Mouse (Mus musculus) lung, postnatal 0 days (tissue): ENCODE results near the gene Gm21915. TPM values are rescaled to one million over a fixed set of nuclear protein-coding genes. Genes with fewer than 3 reads are reported as not detected.

Experiments used
- ATAC-seq: fragments of 200-750 bp; cut with Nextera tagmentation; 2 replicates; pipeline ENCODE4 v1.8.0; 2017; ENCODE audit warnings: moderate library complexity
- DNase-seq: peaks from one replicate; pipeline ENCODE4 v3.0.0-alpha.2; 2016; ENCODE audit warnings: low spot score
- H3K27ac ChIP-seq: fragments of 300-500 bp; sonication (generic); 2 replicates; pipeline ENCODE4 v1.5.1; 2014; ENCODE audit warnings: antibody characterized with exemption, mild to moderate bottlenecking, low read length, mixed read lengths
- H3K27me3 ChIP-seq: fragments of 300-500 bp; sonication (generic); replicated peaks from 2 replicates; pipeline ENCODE4 v1.6.1; 2014; ENCODE audit warnings: low read length, mixed read lengths; ENCODE audit not compliant: insufficient read depth
- H3K36me3 ChIP-seq: fragments of 300-500 bp; sonication (generic); 2 replicates; pipeline ENCODE4 v1.6.1; 2014; ENCODE audit warnings: low read length, mixed read lengths; ENCODE audit not compliant: insufficient read depth
- H3K4me1 ChIP-seq: fragments of 300-500 bp; sonication (generic); 2 replicates; pipeline ENCODE4 v1.6.1; 2014; ENCODE audit warnings: antibody characterized with exemption, low read depth, low read length, mixed read lengths; ENCODE audit not compliant: insufficient read depth
- H3K4me2 ChIP-seq: fragments of 300-500 bp; sonication (generic); replicated peaks from 2 replicates; pipeline ENCODE4 v1.6.1; 2014; ENCODE audit warnings: low read depth, mild to moderate bottlenecking, low read length, moderate library complexity, mixed read lengths
- H3K4me3 ChIP-seq: fragments of 300-500 bp; sonication (generic); 2 replicates; pipeline ENCODE4 v1.5.1; 2014; ENCODE audit warnings: low read depth, low read length
- H3K9ac ChIP-seq: fragments of 300-500 bp; sonication (generic); replicated peaks from 2 replicates; pipeline ENCODE4 v1.6.1; 2014; ENCODE audit warnings: low read depth, mild to moderate bottlenecking
- H3K9me3 ChIP-seq: fragments of 300-500 bp; sonication (generic); 2 replicates; pipeline ENCODE4 v1.6.1; 2016; ENCODE audit warnings: low read length, mixed read lengths
- CTCF ChIP-seq: IDR thresholded peaks from 2 replicates; pipeline ENCODE4 v1.5.1; 2016; ENCODE audit warnings: antibody characterized with exemption, mild to moderate bottlenecking
- EP300 ChIP-seq: IDR thresholded peaks from 2 replicates; pipeline ENCODE4 v1.6.1; 2016; ENCODE audit warnings: antibody characterized with exemption, mild to moderate bottlenecking, control low read depth
- WGBS: fragments of 180-500 bp; shearing (Covaris S2); extraction: QIAGEN DNeasy Blood & Tissue Kit; methylation state at CpG from one replicate; pipeline ENCODE4 v1.1.7; 2014; 5-methylcytosine and 5-hydroxymethylcytosine counted together
- polyA plus RNA-seq: library from polyadenylated mRNA; unstranded; fragments of >200 nt; fragmentation: Nextera tagmentation; extraction: Ambion mirVana; gene quantifications from 2 replicates; pipeline ENCODE4 v1.2.1, GENCODE M21; 2015

The Gm21915 gene
- polyA plus RNA-seq, 1 experiment from 2014 or later = not detected

GRCm38 (mm10) chr9:40638394-40639049 is 31.9 kb upstream of the Gm21915 start:
- H3K27me3 ChIP-seq = no peaks in the 10 kb centered on the region
- peak; percentile 47 for DNase-seq
- no peaks in the 10 kb centered on the region for H3K36me3 ChIP-seq
- H3K4me2 ChIP-seq = peak overlapping the region; percentile 63
- no peak overlapping the region for H3K27ac ChIP-seq
- peak; percentile 32; the same call in 1 of the 2 replicates for ATAC-seq
- no peaks in the 10 kb centered on the region for H3K4me1 ChIP-seq
- peak overlapping the region; percentile 29; the same call in 1 of the 2 replicates for H3K9ac ChIP-seq
- peak overlapping the region; percentile 42 for H3K4me3 ChIP-seq
- WGBS = 11% methylated on average over 14 of the region's 14 CpGs
- TF ChIP-seq EP300 (no peak), CTCF (no peak)
- no peaks in the 10 kb centered on the region for H3K9me3 ChIP-seq

- Histone ChIP-seq H3K27me3 (no peaks in the 10 kb centered on the region), H3K9ac (no peak overlapping the region), H3K4me2 (no peak overlapping the region), H3K4me3 (no peak overlapping the region), H3K9me3 (no peaks in the 10 kb centered on the region), H3K4me1 (no peaks in the 10 kb centered on the region), H3K36me3 (no peaks in the 10 kb centered on the region), H3K27ac (no peak overlapping the region)
- WGBS = 72% methylated on average over 10 of the region's 10 CpGs
- DNase-seq (no peak), ATAC-seq (no peak)
- no peak for TF ChIP-seq EP300
- TF ChIP-seq CTCF = no peak
Observed at GRCm38 (mm10) chr9:40639536-40640187, 30.8 kb upstream of the Gm21915 start.

- Histone ChIP-seq H3K9ac (no peak overlapping the region), H3K36me3 (no peaks in the 10 kb centered on the region), H3K27ac (no peak overlapping the region), H3K9me3 (no peaks in the 10 kb centered on the region), H3K27me3 (no peaks in the 10 kb centered on the region), H3K4me3 (no peak overlapping the region), H3K4me2 (no peak overlapping the region), H3K4me1 (no peaks in the 10 kb centered on the region)
- 58% methylated on average over 2 of the region's 2 CpGs for WGBS
- no peak for DNase-seq
- no peak for TF ChIP-seq CTCF
- no peak for TF ChIP-seq EP300
- no peak for ATAC-seq
Observed at GRCm38 (mm10) chr9:40641318-40641717, 29.1 kb upstream of the Gm21915 start.

- Histone ChIP-seq H3K36me3 (no peaks in the 10 kb centered on the region), H3K27ac (no peak overlapping the region), H3K4me1 (no peaks in the 10 kb centered on the region), H3K4me3 (no peak overlapping the region), H3K4me2 (no peak overlapping the region), H3K9ac (no peak overlapping the region), H3K27me3 (no peaks in the 10 kb centered on the region), H3K9me3 (no peaks in the 10 kb centered on the region)
- no peak for TF ChIP-seq EP300
- TF ChIP-seq CTCF = no peak
- no peak for DNase-seq
- ATAC-seq = no peak
- 32% methylated on average over 16 of the region's 16 CpGs for WGBS
Observed at GRCm38 (mm10) chr9:40642470-40643220, 27.8 kb upstream of the Gm21915 start.

GRCm38 (mm10) chr9:40649444-40649843 is 21.0 kb upstream of the Gm21915 start:
- H3K9ac ChIP-seq = no peak overlapping the region
- no peaks in the 10 kb centered on the region for H3K9me3 ChIP-seq
- DNase-seq (peak; percentile 78), ATAC-seq (peak; percentile 75)
- TF ChIP-seq CTCF (no peak), EP300 (no peak; the same call in 1 of the 2 replicates)
- no peaks in the 10 kb centered on the region for H3K27me3 ChIP-seq
- no peak overlapping the region for H3K4me3 ChIP-seq
- H3K4me1 ChIP-seq = no peaks in the 10 kb centered on the region
- H3K4me2 ChIP-seq = no peak overlapping the region
- WGBS = 63% methylated on average over 3 of the region's 3 CpGs
- no peak overlapping the region for H3K27ac ChIP-seq
- no peaks in the 10 kb centered on the region for H3K36me3 ChIP-seq

GRCm38 (mm10) chr9:40649983-40650382 is 20.4 kb upstream of the Gm21915 start:
- WGBS = 55% methylated on average over 6 of the region's 6 CpGs
- Histone ChIP-seq H3K4me3 (no peak overlapping the region), H3K9me3 (no peaks in the 10 kb centered on the region), H3K36me3 (no peaks in the 10 kb centered on the region), H3K27ac (no peak overlapping the region), H3K9ac (no peak overlapping the region), H3K27me3 (no peaks in the 10 kb centered on the region), H3K4me1 (no peaks in the 10 kb centered on the region), H3K4me2 (no peak overlapping the region)
- no peak for TF ChIP-seq EP300
- TF ChIP-seq CTCF = no peak
- ATAC-seq (peak; percentile 87), DNase-seq (peak; percentile 69)
